Mouse (Mus musculus): ENCODE results near the gene Cybc1.

Cybc1 gene

GRCm38 (mm10) chr11:121229018-121229439 is at the start of gene Cybc1:
Gene Cybc1 (minus strand): TSS chr11:121229322.
- peak; percentile 69 for DNase-seq (ENCODE audit: low read depth, low spot score)

GRCm38 (mm10) chr11:121278011-121278410 is 48.9 kb upstream of the Cybc1 start:
- DNase-seq (ENCODE audit: low read depth, low spot score), result no peak

GRCm38 (mm10) chr11:121277516-121277915 is 48.4 kb upstream of the Cybc1 start:
- DNase-seq (ENCODE audit: low read depth, low spot score), result no peak

GRCm38 (mm10) chr11:121261074-121261473 is 32.0 kb upstream of the Cybc1 start:
- no peak for DNase-seq (ENCODE audit: low read depth, low spot score)

- DNase-seq (ENCODE audit: low read depth, low spot score), result no peak
Measured at GRCm38 (mm10) chr11:121260211-121260906, 31.2 kb upstream of the Cybc1 start.

GRCm38 (mm10) chr11:121259160-121260100 is 30.3 kb upstream of the Cybc1 start, which contains the start of gene Foxk2:
Gene Foxk2 (plus strand): TSS chr11:121259990.
- peak; percentile 82 for DNase-seq (ENCODE audit: low read depth, low spot score)

GRCm38 (mm10) chr11:121250196-121250595 is 21.1 kb upstream of the Cybc1 start:
- no peak for DNase-seq (ENCODE audit: low read depth, low spot score)

GRCm38 (mm10) chr11:121239669-121240068 is 10.5 kb upstream of the Cybc1 start:
- DNase-seq (ENCODE audit: low read depth, low spot score), result peak; percentile 68

GRCm38 (mm10) chr11:121237345-121238128 is 8.4 kb upstream of the Cybc1 start:
- no peak for DNase-seq (ENCODE audit: low read depth, low spot score)

GRCm38 (mm10) chr11:121236564-121237344 is 7.6 kb upstream of the Cybc1 start, which contains the start of gene Narf:
Gene Narf (plus strand): TSS chr11:121237253.
- peak; percentile 100 for DNase-seq (ENCODE audit: low read depth, low spot score)

GRCm38 (mm10) chr11:121235475-121236238 is 6.5 kb upstream of the Cybc1 start:
- peak; percentile 57 for DNase-seq (ENCODE audit: low read depth, low spot score)

- no peak for DNase-seq (ENCODE audit: low read depth, low spot score)
Measured at GRCm38 (mm10) chr11:121232706-121233105, 3.6 kb upstream of the Cybc1 start.

GRCm38 (mm10) chr11:121231628-121232291 is 2.6 kb upstream of the Cybc1 start:
- no peak for DNase-seq (ENCODE audit: low read depth, low spot score)

GRCm38 (mm10) chr11:121231191-121231590 is 2.1 kb upstream of the Cybc1 start:
- DNase-seq (ENCODE audit: low read depth, low spot score), result no peak

GRCm38 (mm10) chr11:121228129-121229017 is 749 bp downstream of the Cybc1 start:
- no peak for DNase-seq (ENCODE audit: low read depth, low spot score)

GRCm38 (mm10) chr11:121221321-121222010 is 7.7 kb downstream of the Cybc1 start:
- DNase-seq (ENCODE audit: low read depth, low spot score), result no peak

GRCm38 (mm10) chr11:121220771-121221170 is 8.4 kb downstream of the Cybc1 start:
- DNase-seq (ENCODE audit: low read depth, low spot score), result no peak

- no peak for DNase-seq (ENCODE audit: low read depth, low spot score)
Measured at GRCm38 (mm10) chr11:121219776-121220175, 9.3 kb downstream of the Cybc1 start.

Measured in c-Kit-negative CD71-positive TER-119-positive erythroid progenitor cells, embryonic 14.5 days (primary cell).